Mouse (Mus musculus): ENCODE results near the gene Nxph4. TPM values are rescaled to one million over a fixed set of nuclear protein-coding genes. Genes with fewer than 3 reads are reported as not detected.

The Nxph4 gene
- polyA plus RNA-seq (2016; fragmentation: Nextera tagmentation; extraction: Ambion mirVana): 5.2 and 9.7 TPM in 2 replicates

GRCm38 (mm10) chr10:127534036-127534928, at the start of gene Nxph4:
TSS of gene Nxph4 (minus strand) at chr10:127534559.
- H3K4me1 ChIP-seq: peaks cover 68% of the 10 kb centered on the region

DNA sequence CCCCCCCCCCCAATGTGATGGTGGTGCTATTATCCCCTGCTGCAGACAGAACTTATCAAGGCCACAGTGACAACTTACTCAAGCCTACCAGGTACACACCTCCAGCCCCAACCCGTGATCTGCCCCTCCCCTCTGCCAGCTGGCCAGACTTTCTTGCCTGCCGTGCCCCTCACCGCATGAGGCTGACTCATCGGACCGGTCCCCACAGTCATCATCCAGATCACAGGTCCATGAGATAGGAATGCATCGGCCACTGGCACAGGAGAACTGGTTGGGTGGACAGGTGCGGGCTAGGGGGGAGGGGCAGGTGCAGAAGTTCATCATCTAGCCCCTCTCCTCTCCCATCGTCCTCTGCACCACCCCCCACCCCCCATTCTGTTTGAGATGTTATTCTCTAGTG, 49.3 kb upstream of the Nxph4 start:
- Histone ChIP-seq H3K4me1 (peaks cover 10% of the 10 kb centered on the region; the same call in 1 of the 2 replicates), H3K9me3 (no peaks in the 10 kb centered on the region), H3K27me3 (replicated peaks; ENCODE audit: low read depth, poor library complexity, severe bottlenecking) (no peaks in the 10 kb centered on the region), H3K4me3 (no peak overlapping the region), H3K36me3 (replicated peaks) (peaks cover 99% of the 10 kb centered on the region), H3K27ac (replicated peaks) (no peak overlapping the region)
- DNase-seq (ENCODE audit: low spot score): no peak
- 90% methylated on average over 8 of the region's 8 CpGs for WGBS

More at GRCm38 (mm10) chr10:127534036-127534928, at the start of gene Nxph4:
- WGBS: under 1% methylated on average over 78 of the region's 78 CpGs
- DNase-seq (ENCODE audit: low spot score): peak; percentile 52
- Histone ChIP-seq H3K27ac (replicated peaks) (peak within 1 kb of the TSS; percentile 26), H3K36me3 (replicated peaks) (peaks cover 12% of the 10 kb centered on the region), H3K9me3 (no peaks in the 10 kb centered on the region), H3K4me3 (peak within 1 kb of the TSS; percentile 61), H3K27me3 (replicated peaks; ENCODE audit: low read depth, poor library complexity, severe bottlenecking) (peaks cover 84% of the 10 kb centered on the region)

DNA sequence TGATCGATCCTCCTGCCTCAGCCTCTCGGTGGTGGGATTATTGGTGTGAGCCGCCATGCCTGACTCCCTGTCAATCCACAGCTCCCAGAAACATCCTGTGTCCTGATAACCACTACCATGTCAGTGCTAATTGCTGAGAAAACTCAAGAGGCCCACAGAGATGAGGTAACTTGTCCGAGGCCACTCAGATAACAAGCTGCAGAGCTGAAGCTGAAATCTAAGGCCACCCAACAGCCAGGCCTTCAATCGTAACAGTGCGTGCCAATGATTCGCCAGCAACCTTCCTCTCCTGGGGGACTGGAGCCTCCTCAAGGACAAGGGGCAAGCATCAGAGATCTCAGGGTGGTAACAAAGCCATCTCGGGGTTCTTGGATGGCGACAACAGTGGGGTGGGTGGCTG, 46.9 kb upstream of the Nxph4 start:
- 89% methylated on average over 9 of the region's 9 CpGs for WGBS
- DNase-seq (ENCODE audit: low spot score): no peak
- H3K36me3 ChIP-seq (replicated peaks): peaks cover 100% of the 10 kb centered on the region
- H3K27ac ChIP-seq (replicated peaks): no peak overlapping the region
- H3K4me1 ChIP-seq: peaks cover 10% of the 10 kb centered on the region; the same call in 1 of the 2 replicates
- no peaks in the 10 kb centered on the region for H3K9me3 ChIP-seq
- H3K27me3 ChIP-seq (replicated peaks; ENCODE audit: low read depth, poor library complexity, severe bottlenecking): no peaks in the 10 kb centered on the region
- no peak overlapping the region for H3K4me3 ChIP-seq

GRCm38 (mm10) chr10:127577982-127578381, 43.6 kb upstream of the Nxph4 start:
- Histone ChIP-seq H3K9me3 (no peaks in the 10 kb centered on the region), H3K36me3 (replicated peaks) (peaks cover 100% of the 10 kb centered on the region), H3K4me3 (no peak overlapping the region), H3K27ac (replicated peaks) (no peak overlapping the region), H3K4me1 (peaks cover 10% of the 10 kb centered on the region; the same call in 1 of the 2 replicates), H3K27me3 (replicated peaks; ENCODE audit: low read depth, poor library complexity, severe bottlenecking) (no peaks in the 10 kb centered on the region)
- DNase-seq (ENCODE audit: low spot score): no peak
- WGBS: 92% methylated on average over 15 of the region's 15 CpGs

- 85% methylated on average over 9 of the region's 9 CpGs for WGBS
- H3K9me3 ChIP-seq: no peaks in the 10 kb centered on the region
- DNase-seq (ENCODE audit: low spot score): no peak
- no peak overlapping the region for H3K4me3 ChIP-seq
- peaks cover 5% of the 10 kb centered on the region; the same call in 1 of the 2 replicates for H3K4me1 ChIP-seq
- peaks cover 100% of the 10 kb centered on the region for H3K36me3 ChIP-seq (replicated peaks)
- H3K27me3 ChIP-seq (replicated peaks; ENCODE audit: low read depth, poor library complexity, severe bottlenecking): no peaks in the 10 kb centered on the region
- H3K27ac ChIP-seq (replicated peaks): no peak overlapping the region
Observed at GRCm38 (mm10) chr10:127577156-127577555, 42.8 kb upstream of the Nxph4 start.

GRCm38 (mm10) chr10:127576381-127576961, 42.1 kb upstream of the Nxph4 start:
- Histone ChIP-seq H3K36me3 (replicated peaks) (peaks cover 100% of the 10 kb centered on the region), H3K9me3 (no peaks in the 10 kb centered on the region), H3K27me3 (replicated peaks; ENCODE audit: low read depth, poor library complexity, severe bottlenecking) (no peaks in the 10 kb centered on the region), H3K4me3 (no peak overlapping the region), H3K4me1 (no peaks in the 10 kb centered on the region), H3K27ac (replicated peaks) (no peak overlapping the region)
- peak; percentile 57 for DNase-seq (ENCODE audit: low spot score)
- WGBS: 69% methylated on average over 18 of the region's 18 CpGs

DNA sequence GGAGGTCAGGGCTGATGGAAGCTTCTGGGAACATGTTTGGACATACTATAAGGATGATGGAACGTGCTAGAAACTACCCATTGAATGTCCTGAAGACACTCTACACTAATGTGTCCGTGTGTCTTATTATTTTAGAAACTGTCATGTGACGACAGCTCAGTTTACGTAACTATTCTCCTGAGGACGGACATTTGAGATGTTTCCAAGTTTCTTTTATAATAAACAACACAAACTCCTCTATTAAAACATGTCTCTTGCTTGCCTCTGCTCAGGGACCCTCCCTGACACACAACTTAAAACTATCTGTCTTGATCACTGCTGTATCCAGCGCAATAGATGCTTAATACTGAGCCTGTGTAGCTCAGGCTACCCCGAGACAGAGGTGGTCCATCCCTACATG, 41.4 kb upstream of the Nxph4 start:
- no peaks in the 10 kb centered on the region for H3K27me3 ChIP-seq (replicated peaks; ENCODE audit: low read depth, poor library complexity, severe bottlenecking)
- peaks cover 100% of the 10 kb centered on the region for H3K36me3 ChIP-seq (replicated peaks)
- no peak overlapping the region for H3K4me3 ChIP-seq
- WGBS: 92% methylated on average over 7 of the region's 7 CpGs
- H3K4me1 ChIP-seq: no peaks in the 10 kb centered on the region
- no peak overlapping the region for H3K27ac ChIP-seq (replicated peaks)
- H3K9me3 ChIP-seq: no peaks in the 10 kb centered on the region
- no peak for DNase-seq (ENCODE audit: low spot score)

DNA sequence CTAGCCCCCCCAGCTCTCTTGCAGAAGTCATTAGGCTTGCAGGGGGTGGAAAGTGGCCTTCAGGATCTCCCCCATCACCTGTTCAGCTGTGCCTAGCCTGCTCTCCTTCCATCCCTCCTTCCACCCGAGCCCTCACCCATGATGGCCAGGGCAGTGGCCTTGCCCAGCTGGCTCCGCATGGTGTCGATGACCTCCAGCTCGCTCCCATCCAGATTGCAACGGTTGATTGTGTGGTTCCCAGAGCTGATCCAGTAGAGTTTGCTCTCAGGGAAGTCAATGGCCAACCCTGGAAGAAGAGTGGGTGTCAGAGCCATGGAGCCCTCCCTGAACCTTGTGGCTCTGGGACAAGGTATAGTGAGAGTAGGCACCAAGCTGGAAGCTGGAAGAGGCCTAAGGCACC, 37.9 kb upstream of the Nxph4 start:
- no peak for DNase-seq (ENCODE audit: low spot score)
- Histone ChIP-seq H3K9me3 (no peaks in the 10 kb centered on the region), H3K27me3 (replicated peaks; ENCODE audit: low read depth, poor library complexity, severe bottlenecking) (no peaks in the 10 kb centered on the region), H3K36me3 (replicated peaks) (peaks cover 97% of the 10 kb centered on the region), H3K4me3 (no peak overlapping the region), H3K27ac (replicated peaks) (no peak overlapping the region), H3K4me1 (0 out of 2 replicates have a peak, but pooled peaks cover 4% of the 10 kb centered on the region)
- WGBS: 93% methylated on average over 5 of the region's 5 CpGs

- peaks cover 97% of the 10 kb centered on the region for H3K36me3 ChIP-seq (replicated peaks)
- no peaks in the 10 kb centered on the region for H3K9me3 ChIP-seq
- H3K4me3 ChIP-seq: no peak overlapping the region
- DNase-seq (ENCODE audit: low spot score): no peak
- 0 out of 2 replicates have a peak, but pooled peaks cover 4% of the 10 kb centered on the region for H3K4me1 ChIP-seq
- H3K27me3 ChIP-seq (replicated peaks; ENCODE audit: low read depth, poor library complexity, severe bottlenecking): no peaks in the 10 kb centered on the region
- H3K27ac ChIP-seq (replicated peaks): no peak overlapping the region
- WGBS: 93% methylated on average over 17 of the region's 17 CpGs
Observed at GRCm38 (mm10) chr10:127570937-127571641, 36.7 kb upstream of the Nxph4 start.

GRCm38 (mm10) chr10:127570384-127570783, 36.0 kb upstream of the Nxph4 start:
- no peaks in the 10 kb centered on the region for H3K27me3 ChIP-seq (replicated peaks; ENCODE audit: low read depth, poor library complexity, severe bottlenecking)
- H3K4me3 ChIP-seq: no peak overlapping the region
- H3K36me3 ChIP-seq (replicated peaks): peaks cover 96% of the 10 kb centered on the region
- no peaks in the 10 kb centered on the region for H3K9me3 ChIP-seq
- 0 out of 2 replicates have a peak, but pooled peaks cover 4% of the 10 kb centered on the region for H3K4me1 ChIP-seq
- H3K27ac ChIP-seq (replicated peaks): no peak overlapping the region
- DNase-seq (ENCODE audit: low spot score): no peak
- WGBS: 83% methylated on average over 6 of the region's 6 CpGs

DNA sequence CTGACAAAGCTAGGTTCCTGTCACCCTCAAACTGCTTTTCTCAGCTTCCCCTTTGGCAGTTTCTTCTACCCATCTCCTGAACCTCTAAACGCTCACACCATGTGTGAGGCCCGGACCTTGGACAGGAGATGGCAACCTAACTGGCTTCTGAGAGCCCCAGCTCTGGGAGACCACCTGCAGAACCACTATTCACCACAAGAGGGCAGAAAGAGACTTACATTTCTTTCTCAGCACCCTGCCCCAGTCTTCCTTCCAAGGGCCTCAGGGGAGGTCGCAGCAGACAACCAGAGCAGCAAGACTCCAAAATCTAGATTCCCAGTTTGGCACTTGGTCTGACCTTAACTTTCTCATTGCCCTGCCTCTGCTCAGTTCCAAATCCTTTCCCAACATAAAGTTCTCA, 35.1 kb upstream of the Nxph4 start:
- DNase-seq (ENCODE audit: low spot score): peak; percentile 80
- WGBS: 38% methylated on average over 3 of the region's 3 CpGs
- Histone ChIP-seq H3K36me3 (replicated peaks) (peaks cover 95% of the 10 kb centered on the region), H3K4me3 (no peak overlapping the region), H3K9me3 (no peaks in the 10 kb centered on the region), H3K4me1 (peaks cover 4% of the 10 kb centered on the region; the same call in 1 of the 2 replicates), H3K27ac (replicated peaks) (no peak overlapping the region), H3K27me3 (replicated peaks; ENCODE audit: low read depth, poor library complexity, severe bottlenecking) (no peaks in the 10 kb centered on the region)

DNA sequence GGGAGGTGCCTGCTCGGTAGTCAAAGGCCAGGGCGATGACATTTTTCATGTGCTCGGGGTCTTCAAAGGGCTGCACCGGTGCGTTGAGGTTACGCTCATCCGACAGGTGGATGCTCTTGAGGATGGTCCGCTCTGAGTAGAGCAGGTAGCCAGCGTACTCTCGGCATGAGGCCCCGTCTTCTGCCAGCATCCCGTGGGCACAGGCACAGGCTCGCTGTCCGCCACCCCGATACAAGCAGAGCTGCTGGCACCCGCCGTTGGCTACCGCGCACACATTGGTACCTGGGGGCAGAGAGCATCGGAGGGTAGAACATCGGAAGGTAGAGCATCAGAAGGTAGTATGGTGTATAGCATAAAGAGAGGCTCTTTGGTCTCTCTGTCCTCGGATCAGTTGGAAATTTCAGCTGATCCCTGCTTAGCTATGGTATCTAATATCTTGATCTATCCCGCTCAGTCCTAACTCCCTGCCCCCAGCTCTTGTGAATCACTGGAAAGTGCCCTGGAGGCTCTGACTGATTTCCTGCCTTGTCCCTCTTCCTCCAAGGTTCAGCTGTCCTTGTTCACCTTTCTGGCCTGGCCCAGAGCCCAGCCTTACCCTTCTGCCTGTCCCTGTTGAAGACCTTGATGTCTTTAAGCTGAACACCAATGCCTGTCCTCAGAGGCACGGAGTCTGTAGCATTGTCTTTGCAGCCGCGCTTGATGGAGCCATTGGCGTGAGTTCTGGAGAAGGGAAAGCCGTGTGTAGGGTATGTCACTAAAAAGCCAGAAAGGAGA, 32.4 kb upstream of the Nxph4 start:
- Histone ChIP-seq H3K36me3 (replicated peaks) (peaks cover 95% of the 10 kb centered on the region), H3K27me3 (replicated peaks; ENCODE audit: low read depth, poor library complexity, severe bottlenecking) (no peaks in the 10 kb centered on the region), H3K27ac (replicated peaks) (no peak overlapping the region), H3K4me3 (no peak overlapping the region), H3K4me1 (peaks cover 16% of the 10 kb centered on the region), H3K9me3 (no peaks in the 10 kb centered on the region)
- 93% methylated on average over 28 of the region's 28 CpGs for WGBS
- no peak for DNase-seq (ENCODE audit: low spot score)
